Mouse (Mus musculus): ENCODE measurements at regions not wholly inside any gene's neighbourhood (a gene's known extent, or its start where the extent isn't known, plus 50 kb on each side); places are given as distances from the start of the nearest gene placed in this dataset.

GRCm38 (mm10) chr2:137721767-137722424 lies 534.5 kb upstream of the Btbd3 start:
- DNase-seq (ENCODE audit: inconsistent age in 2 of 2, low spot score in 1 of 2), result peak; percentile 40 to 58

DNA sequence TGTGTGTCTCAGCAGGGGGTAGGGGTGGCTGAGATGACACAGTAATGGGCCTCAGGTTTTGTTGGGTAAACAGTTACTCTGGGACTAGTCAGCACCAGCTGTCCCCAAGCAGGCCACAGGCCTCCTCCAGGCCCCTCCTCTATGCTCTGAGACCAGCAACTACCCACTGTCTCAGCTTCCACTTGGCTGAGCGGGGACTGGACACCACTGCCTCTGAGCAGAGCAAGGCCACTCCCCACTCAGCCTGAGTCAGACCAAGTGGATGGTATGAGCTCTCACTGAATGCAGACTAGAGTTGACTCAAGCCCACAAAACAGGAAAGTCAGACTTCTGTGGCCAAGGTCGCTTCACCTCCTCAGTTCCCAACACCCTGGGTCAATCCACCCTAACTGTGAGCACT lies 540.5 kb upstream of the Btbd3 start:
- DNase-seq (ENCODE audit: inconsistent age in 2 of 2, low spot score in 1 of 2), result peak; percentile 64 to 76

GRCm38 (mm10) chr2:137706528-137706988 lies 549.8 kb upstream of the Btbd3 start:
- DNase-seq (ENCODE audit: inconsistent age in 2 of 2, low spot score in 1 of 2), result no peak

GRCm38 (mm10) chr2:137705724-137706422 lies 550.5 kb upstream of the Btbd3 start:
- DNase-seq (ENCODE audit: inconsistent age in 2 of 2, low spot score in 1 of 2), result no peak

- DNase-seq (ENCODE audit: inconsistent age in 2 of 2, low spot score in 1 of 2), result no peak
These were observed 551.2 kb upstream of the Btbd3 start for GRCm38 (mm10) chr2:137704948-137705723.

GRCm38 (mm10) chr2:137704565-137704947 lies 551.8 kb upstream of the Btbd3 start:
- no peak for DNase-seq (ENCODE audit: inconsistent age in 2 of 2, low spot score in 1 of 2)

GRCm38 (mm10) chr2:137704051-137704450 lies 552.3 kb upstream of the Btbd3 start:
- no peak for DNase-seq (ENCODE audit: inconsistent age in 2 of 2, low spot score in 1 of 2)

DNA sequence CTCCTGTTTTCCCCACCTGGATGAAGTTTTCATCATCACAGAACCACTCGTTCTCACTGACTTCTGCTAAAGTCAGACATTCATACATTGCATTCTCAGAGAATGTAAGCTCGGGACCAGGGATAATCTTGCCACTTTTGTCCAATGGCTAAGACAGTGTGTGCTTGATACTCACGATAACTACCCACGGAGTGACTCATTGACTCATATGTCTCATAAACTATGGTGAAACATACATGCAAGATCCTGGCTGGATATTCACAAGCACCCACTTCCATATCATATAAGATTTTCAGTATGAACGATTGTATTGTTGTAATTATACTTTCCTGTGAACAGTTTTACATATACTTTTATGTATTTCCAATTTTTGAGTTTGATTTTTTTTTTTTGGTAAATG lies 560.5 kb upstream of the Btbd3 start:
- DNase-seq (ENCODE audit: inconsistent age in 2 of 2, low spot score in 1 of 2), result no peak

GRCm38 (mm10) chr2:137694020-137694419 lies 562.3 kb upstream of the Btbd3 start:
- DNase-seq (ENCODE audit: inconsistent age in 2 of 2, low spot score in 1 of 2), result no peak

GRCm38 (mm10) chr2:137687208-137687607 lies 569.2 kb upstream of the Btbd3 start:
- no peak for DNase-seq (ENCODE audit: inconsistent age in 2 of 2, low spot score in 1 of 2)

GRCm38 (mm10) chr2:137686735-137687134 lies 569.6 kb upstream of the Btbd3 start:
- no peak for DNase-seq (ENCODE audit: inconsistent age in 2 of 2, low spot score in 1 of 2)

GRCm38 (mm10) chr2:137681762-137682161 lies 565.3 kb upstream of the Jag1 start:
- DNase-seq (ENCODE audit: inconsistent age in 2 of 2, low spot score in 1 of 2), result no peak

DNA sequence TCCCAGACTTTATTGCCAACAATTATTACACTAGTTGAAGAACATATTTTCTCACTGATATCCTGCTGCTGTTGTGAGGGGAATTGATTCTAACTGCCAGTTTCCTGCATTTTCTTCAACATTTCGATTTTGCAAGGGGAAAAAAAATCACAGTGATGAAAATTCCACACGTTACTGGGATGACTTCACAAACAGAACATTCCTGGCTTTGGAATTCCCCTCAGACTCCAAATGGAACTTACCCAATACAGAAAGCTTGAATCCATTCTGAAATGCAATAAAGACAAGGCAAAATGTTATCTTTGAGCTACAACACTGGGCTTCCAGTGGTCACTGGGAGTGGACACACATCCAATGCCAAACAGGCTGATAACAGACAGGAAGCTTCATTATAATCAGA lies 546.7 kb upstream of the Jag1 start:
- no peak for DNase-seq (ENCODE audit: inconsistent age in 2 of 2, low spot score in 1 of 2)

- peak in 1 of 2 experiments; percentile 57 for DNase-seq (ENCODE audit: inconsistent age in 2 of 2, low spot score in 1 of 2)
These were observed 545.8 kb upstream of the Jag1 start for GRCm38 (mm10) chr2:137662216-137662615.

GRCm38 (mm10) chr2:137660449-137660848 lies 544.0 kb upstream of the Jag1 start:
- no peak for DNase-seq (ENCODE audit: inconsistent age in 2 of 2, low spot score in 1 of 2)

GRCm38 (mm10) chr2:137654296-137654695 lies 537.9 kb upstream of the Jag1 start:
- no peak for DNase-seq (ENCODE audit: inconsistent age in 2 of 2, low spot score in 1 of 2)

GRCm38 (mm10) chr2:137644160-137644559 lies 527.7 kb upstream of the Jag1 start:
- no peak for DNase-seq (ENCODE audit: inconsistent age in 2 of 2, low spot score in 1 of 2)

DNA sequence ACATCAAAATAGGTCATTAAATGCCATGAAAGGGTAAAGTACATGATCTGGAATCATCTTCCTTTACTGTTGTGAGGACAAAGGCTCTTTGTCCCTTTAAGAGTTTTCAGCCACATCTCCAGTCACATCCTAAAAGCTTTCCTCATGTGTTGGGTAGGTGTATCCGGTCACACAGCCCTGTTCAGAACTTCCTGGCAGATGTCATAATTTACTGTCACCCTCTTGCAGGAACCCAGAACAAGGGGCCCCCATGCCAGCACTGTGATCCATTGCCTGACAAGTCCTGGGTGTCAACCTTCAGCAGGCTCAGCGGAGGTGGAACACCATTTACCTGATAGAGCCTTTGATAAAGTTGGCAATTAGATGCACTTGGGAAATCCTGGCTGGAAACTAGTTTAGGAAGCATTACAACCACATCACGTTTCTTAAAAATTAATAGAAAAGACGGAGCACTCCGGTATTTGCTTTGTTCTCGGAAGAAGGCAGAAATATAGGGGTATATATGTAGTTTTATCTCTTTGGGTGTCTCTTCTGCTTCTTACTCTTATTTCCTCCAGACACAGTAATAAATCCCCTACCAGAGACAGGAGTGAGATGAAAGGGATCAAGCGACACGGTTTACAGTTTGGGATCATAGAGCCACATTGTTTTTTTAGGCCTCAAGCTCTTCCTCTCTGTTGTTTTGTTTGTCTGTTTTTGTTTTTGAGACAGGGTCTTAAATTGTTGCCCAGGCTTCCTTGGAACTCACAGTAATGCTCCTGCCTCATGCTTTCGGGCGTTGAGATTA lies 527.0 kb upstream of the Jag1 start:
- DNase-seq (ENCODE audit: inconsistent age in 2 of 2, low spot score in 1 of 2), result peak; percentile 10 to 43

DNA sequence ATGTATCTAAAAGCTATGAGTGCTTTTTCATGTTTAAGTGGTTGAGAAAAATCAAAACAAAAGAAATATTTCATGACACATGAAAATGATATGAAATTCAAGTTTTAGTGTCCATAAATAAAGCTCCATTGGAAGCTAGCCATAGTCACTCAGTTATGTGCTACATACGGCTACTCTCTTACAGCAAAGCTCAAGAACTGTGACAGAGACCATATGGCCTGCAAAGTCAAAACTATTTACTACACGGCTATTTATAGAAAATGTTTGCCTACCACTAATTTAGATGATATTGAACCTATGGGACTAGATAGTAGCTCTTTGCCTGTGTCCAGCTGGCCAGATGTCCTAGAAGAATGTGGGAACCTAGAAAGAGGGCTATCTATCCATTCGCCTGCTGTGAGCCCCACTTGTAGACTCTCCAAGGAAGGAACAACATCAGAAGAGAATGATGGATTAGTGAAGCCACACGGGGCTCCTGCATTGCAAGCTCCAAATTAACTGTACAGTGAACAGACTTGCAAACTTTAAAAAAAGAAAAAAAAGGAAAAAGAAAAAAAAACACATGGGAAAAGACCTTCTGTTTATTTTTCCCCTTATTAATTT lies 518.7 kb upstream of the Jag1 start:
- no peak for DNase-seq (ENCODE audit: inconsistent age in 2 of 2, low spot score in 1 of 2)

- DNase-seq (ENCODE audit: inconsistent age in 2 of 2, low spot score in 1 of 2), result no peak
These were observed 500.2 kb upstream of the Jag1 start for GRCm38 (mm10) chr2:137616637-137617036.

DNA sequence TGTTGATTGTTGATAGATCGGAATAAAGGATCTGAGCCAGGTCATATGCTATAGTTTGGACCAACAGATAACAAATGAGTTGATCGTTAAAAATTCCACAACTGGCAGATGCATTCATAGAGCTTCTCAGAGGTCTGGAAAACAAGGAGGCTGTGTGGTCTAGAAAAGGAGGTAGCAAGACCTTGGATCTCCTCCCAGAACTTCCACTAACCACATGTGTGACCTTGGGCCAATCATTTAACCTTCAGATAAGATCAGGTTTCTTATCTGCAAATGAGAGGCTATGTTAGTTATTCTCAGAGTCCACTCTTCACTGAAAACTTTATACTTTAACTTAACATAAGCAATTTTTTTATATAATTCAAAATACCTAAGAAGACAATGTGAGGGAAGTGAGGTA lies 497.3 kb upstream of the Jag1 start:
- peak; percentile 23 to 59 for DNase-seq (ENCODE audit: inconsistent age in 2 of 2, low spot score in 1 of 2)
